Mouse (Mus musculus): ENCODE data around the gene Pdcd10. TPM values are rescaled to one million over a fixed set of nuclear protein-coding genes. Genes with fewer than 3 reads are reported as not detected.

Pdcd10 gene
- polyA plus RNA-seq, 1 experiment from 2014 or later, result 78.1 TPM

GRCm38 (mm10) chr3:75534045-75534834 lies 22.4 kb downstream of the Pdcd10 start:
- no peak for ATAC-seq (ENCODE audit: insufficient number of reproducible peaks, low FRiP score, low TSS enrichment, low read depth)
- Histone ChIP-seq H3K4me3 (replicated peaks) (no peak overlapping the region), H3K9me3 (replicated peaks) (no peaks in the 10 kb centered on the region), H3K9ac (no peak overlapping the region), H3K36me3 (peaks cover 14% of the 10 kb centered on the region), H3K27me3 (no peaks in the 10 kb centered on the region), H3K27ac (replicated peaks) (no peak overlapping the region), H3K4me2 (replicated peaks) (no peak overlapping the region), H3K4me1 (no peaks in the 10 kb centered on the region)
- WGBS, result 79% methylated on average over 3 of the region's 3 CpGs

- H3K4me2 ChIP-seq (replicated peaks), result no peak overlapping the region
- 80% methylated on average over 3 of the region's 3 CpGs for WGBS
- no peaks in the 10 kb centered on the region for H3K4me1 ChIP-seq
- H3K27me3 ChIP-seq, result no peaks in the 10 kb centered on the region
- no peak overlapping the region for H3K4me3 ChIP-seq (replicated peaks)
- no peak overlapping the region for H3K9ac ChIP-seq
- H3K36me3 ChIP-seq, result peaks cover 12% of the 10 kb centered on the region; the same call in 1 of the 2 replicates
- H3K27ac ChIP-seq (replicated peaks), result no peak overlapping the region
- no peaks in the 10 kb centered on the region for H3K9me3 ChIP-seq (replicated peaks)
- no peak for ATAC-seq (ENCODE audit: insufficient number of reproducible peaks, low FRiP score, low TSS enrichment, low read depth)
Measured at GRCm38 (mm10) chr3:75531074-75531473, 25.6 kb downstream of the Pdcd10 start.

- no peaks in the 10 kb centered on the region for H3K9me3 ChIP-seq (replicated peaks)
- H3K4me3 ChIP-seq (replicated peaks), result no peak overlapping the region
- no peaks in the 10 kb centered on the region for H3K4me1 ChIP-seq
- WGBS, result 93% methylated on average over 1 of the region's 1 CpGs
- no peaks in the 10 kb centered on the region for H3K27me3 ChIP-seq
- no peak overlapping the region for H3K4me2 ChIP-seq (replicated peaks)
- H3K36me3 ChIP-seq, result peaks cover 34% of the 10 kb centered on the region
- no peak for ATAC-seq (ENCODE audit: insufficient number of reproducible peaks, low FRiP score, low TSS enrichment, low read depth)
- H3K9ac ChIP-seq, result no peak overlapping the region
- no peak overlapping the region for H3K27ac ChIP-seq (replicated peaks)
Measured at GRCm38 (mm10) chr3:75522527-75522926, 34.1 kb downstream of the Pdcd10 start.

GRCm38 (mm10) chr3:75521314-75521713 lies 35.3 kb downstream of the Pdcd10 start:
- 77% methylated on average over 2 of the region's 2 CpGs for WGBS
- Histone ChIP-seq H3K27me3 (no peaks in the 10 kb centered on the region), H3K4me3 (replicated peaks) (no peak overlapping the region), H3K9ac (no peak overlapping the region), H3K9me3 (replicated peaks) (no peaks in the 10 kb centered on the region), H3K4me2 (replicated peaks) (no peak overlapping the region), H3K4me1 (no peaks in the 10 kb centered on the region), H3K27ac (replicated peaks) (no peak overlapping the region), H3K36me3 (peaks cover 29% of the 10 kb centered on the region)
- no peak for ATAC-seq (ENCODE audit: insufficient number of reproducible peaks, low FRiP score, low TSS enrichment, low read depth)

- 43% methylated on average over 7 of the region's 7 CpGs for WGBS
- H3K9ac ChIP-seq, result no peak overlapping the region
- no peak overlapping the region for H3K27ac ChIP-seq (replicated peaks)
- H3K4me2 ChIP-seq (replicated peaks), result no peak overlapping the region
- no peaks in the 10 kb centered on the region for H3K27me3 ChIP-seq
- no peak for ATAC-seq (ENCODE audit: insufficient number of reproducible peaks, low FRiP score, low TSS enrichment, low read depth)
- no peaks in the 10 kb centered on the region for H3K9me3 ChIP-seq (replicated peaks)
- no peaks in the 10 kb centered on the region for H3K4me1 ChIP-seq
- no peak overlapping the region for H3K4me3 ChIP-seq (replicated peaks)
- peaks cover 23% of the 10 kb centered on the region for H3K36me3 ChIP-seq
Measured at GRCm38 (mm10) chr3:75517631-75518250, 38.9 kb downstream of the Pdcd10 start.

GRCm38 (mm10) chr3:75498961-75499960 lies 57.4 kb downstream of the Pdcd10 start:
- Histone ChIP-seq H3K27me3 (no peaks in the 10 kb centered on the region), H3K4me1 (no peaks in the 10 kb centered on the region), H3K27ac (replicated peaks) (no peak overlapping the region), H3K9me3 (replicated peaks) (no peaks in the 10 kb centered on the region), H3K9ac (no peak overlapping the region), H3K36me3 (no peaks in the 10 kb centered on the region), H3K4me3 (replicated peaks) (no peak overlapping the region), H3K4me2 (replicated peaks) (no peak overlapping the region)
- ATAC-seq (ENCODE audit: insufficient number of reproducible peaks, low FRiP score, low TSS enrichment, low read depth), result no peak
- 73% methylated on average over 7 of the region's 7 CpGs for WGBS

GRCm38 (mm10) chr3:75492913-75493312 lies 63.7 kb downstream of the Pdcd10 start:
- 42% methylated on average over 3 of the region's 3 CpGs for WGBS
- H3K4me3 ChIP-seq (replicated peaks), result no peak overlapping the region

GRCm38 (mm10) chr3:75482056-75482455 lies 74.6 kb downstream of the Pdcd10 start, which contains the start of gene Wdr49:
Wdr49 (minus strand) TSS chr3:75482156.
- ATAC-seq (ENCODE audit: insufficient number of reproducible peaks, low FRiP score, low TSS enrichment, low read depth), result no peak
- no peaks in the 10 kb centered on the region for H3K36me3 ChIP-seq
- H3K27me3 ChIP-seq, result no peaks in the 10 kb centered on the region
- no peak within 1 kb of the TSS for H3K27ac ChIP-seq (replicated peaks)
- no peaks in the 10 kb centered on the region for H3K4me1 ChIP-seq
- no peak within 1 kb of the TSS for H3K4me3 ChIP-seq (replicated peaks)
- 56% methylated on average over 2 of the region's 2 CpGs for WGBS
- no peak within 1 kb of the TSS for H3K4me2 ChIP-seq (replicated peaks)
- no peak within 1 kb of the TSS for H3K9ac ChIP-seq
- H3K9me3 ChIP-seq (replicated peaks), result no peaks in the 10 kb centered on the region

More at GRCm38 (mm10) chr3:75492913-75493312, 63.7 kb downstream of the Pdcd10 start:
- Histone ChIP-seq H3K4me1 (no peaks in the 10 kb centered on the region), H3K9ac (no peak overlapping the region), H3K4me2 (replicated peaks) (no peak overlapping the region), H3K27me3 (no peaks in the 10 kb centered on the region), H3K9me3 (replicated peaks) (no peaks in the 10 kb centered on the region), H3K36me3 (no peaks in the 10 kb centered on the region), H3K27ac (replicated peaks) (no peak overlapping the region)
- no peak for ATAC-seq (ENCODE audit: insufficient number of reproducible peaks, low FRiP score, low TSS enrichment, low read depth)

- Histone ChIP-seq H3K9me3 (replicated peaks) (no peaks in the 10 kb centered on the region), H3K27ac (replicated peaks) (no peak overlapping the region), H3K36me3 (no peaks in the 10 kb centered on the region), H3K27me3 (no peaks in the 10 kb centered on the region), H3K4me2 (replicated peaks) (no peak overlapping the region), H3K4me1 (no peaks in the 10 kb centered on the region), H3K9ac (no peak overlapping the region), H3K4me3 (replicated peaks) (no peak overlapping the region)
- no peak for ATAC-seq (ENCODE audit: insufficient number of reproducible peaks, low FRiP score, low TSS enrichment, low read depth)
- WGBS, result 76% methylated on average over 7 of the region's 7 CpGs
Measured at GRCm38 (mm10) chr3:75475106-75475505, 81.5 kb downstream of the Pdcd10 start.

GRCm38 (mm10) chr3:75474657-75475056 lies 82.0 kb downstream of the Pdcd10 start:
- Histone ChIP-seq H3K36me3 (no peaks in the 10 kb centered on the region), H3K9ac (no peak overlapping the region), H3K4me2 (replicated peaks) (no peak overlapping the region), H3K4me3 (replicated peaks) (no peak overlapping the region), H3K27ac (replicated peaks) (no peak overlapping the region), H3K4me1 (no peaks in the 10 kb centered on the region), H3K27me3 (no peaks in the 10 kb centered on the region), H3K9me3 (replicated peaks) (no peaks in the 10 kb centered on the region)
- 83% methylated on average over 7 of the region's 7 CpGs for WGBS
- ATAC-seq (ENCODE audit: insufficient number of reproducible peaks, low FRiP score, low TSS enrichment, low read depth), result no peak

- H3K27ac ChIP-seq (replicated peaks), result no peak overlapping the region
- H3K9me3 ChIP-seq (replicated peaks), result no peaks in the 10 kb centered on the region
- no peak overlapping the region for H3K4me3 ChIP-seq (replicated peaks)
- no peaks in the 10 kb centered on the region for H3K4me1 ChIP-seq
- H3K36me3 ChIP-seq, result no peaks in the 10 kb centered on the region
- no peak overlapping the region for H3K9ac ChIP-seq
- 67% methylated on average over 7 of the region's 7 CpGs for WGBS
- no peak for ATAC-seq (ENCODE audit: insufficient number of reproducible peaks, low FRiP score, low TSS enrichment, low read depth)
- no peak overlapping the region for H3K4me2 ChIP-seq (replicated peaks)
- H3K27me3 ChIP-seq, result no peaks in the 10 kb centered on the region
Measured at GRCm38 (mm10) chr3:75468154-75468553, 88.5 kb downstream of the Pdcd10 start.

All from embryonic facial prominence, embryonic 15.5 days (tissue).